Mouse (Mus musculus) forebrain, embryonic 14.5 days (tissue): Measurements from ENCODE around the gene Gm20695. TPM values are rescaled to one million over a fixed set of nuclear protein-coding genes. Genes with fewer than 3 reads are reported as not detected.

Experiments used
- ATAC-seq: fragments of 200-750 bp; cut with Nextera tagmentation; 2 replicates; pipeline ENCODE4 v1.8.0; 2017; ENCODE audit warnings: mild to moderate bottlenecking, moderate library complexity
- DNase-seq: peaks from one replicate; pipeline ENCODE4 v3.0.0-alpha.2; 2015; ENCODE audit warnings: low spot score
- H3K27ac ChIP-seq: fragments of 300-500 bp; sonication (generic); 2 replicates; pipeline ENCODE4 v1.5.1; 2014; ENCODE audit warnings: low read depth, mild to moderate bottlenecking, control low read depth, low read length, moderate library complexity
- H3K27me3 ChIP-seq: fragments of 300-500 bp; sonication (generic); replicated peaks from 2 replicates; pipeline ENCODE4 v1.6.1; 2014; ENCODE audit warnings: low read length, control low read depth, mixed read lengths; ENCODE audit not compliant: control insufficient read depth, insufficient read depth
- H3K36me3 ChIP-seq: fragments of 300-500 bp; sonication (generic); 2 replicates; pipeline ENCODE4 v1.6.1; 2014; ENCODE audit warnings: low read length, control low read depth; ENCODE audit not compliant: control insufficient read depth, insufficient read depth
- H3K4me1 ChIP-seq: fragments of 300-500 bp; sonication (generic); 2 replicates; pipeline ENCODE4 v1.6.1; 2014; ENCODE audit warnings: antibody characterized with exemption, low read length, control low read depth; ENCODE audit not compliant: control insufficient read depth, insufficient read depth
- H3K4me2 ChIP-seq: fragments of 300-500 bp; sonication (generic); 2 replicates; pipeline ENCODE4 v1.6.1; 2014; ENCODE audit warnings: mild to moderate bottlenecking, control low read depth, low read length
- H3K4me3 ChIP-seq: fragments of 300-500 bp; sonication (generic); 2 replicates; pipeline ENCODE4 v1.5.1; 2014; ENCODE audit warnings: low read depth, low read length, control low read depth
- H3K9ac ChIP-seq: fragments of 300-500 bp; sonication (generic); 2 replicates; pipeline ENCODE4 v1.6.1; 2014; ENCODE audit warnings: mild to moderate bottlenecking, low read length, control low read depth, moderate library complexity
- H3K9me3 ChIP-seq: fragments of 300-500 bp; sonication (generic); replicated peaks from 2 replicates; pipeline ENCODE4 v1.6.1; 2016; ENCODE audit warnings: low read length, control low read depth, mixed read lengths; ENCODE audit not compliant: control insufficient read depth
- WGBS: fragments of 180-500 bp; shearing (Covaris S2); extraction: QIAGEN DNeasy Blood & Tissue Kit; methylation state at CpG from one replicate; pipeline ENCODE4 v1.1.7; 2014; 5-methylcytosine and 5-hydroxymethylcytosine counted together
- microRNA-seq: library from miRNA; unstranded; fragments of <30 nt; microRNA quantifications from one replicate; pipeline ENCODE4, GENCODE M21; 2016
- polyA plus RNA-seq: library from polyadenylated mRNA; unstranded; fragments of >200 nt; fragmentation: Nextera tagmentation; extraction: Ambion mirVana; gene quantifications from 2 replicates; pipeline ENCODE4 v1.2.1, GENCODE M21; 2014

Gene Gm20695
- polyA plus RNA-seq, 1 experiment from 2014 or later, result 4.1 TPM

DNA sequence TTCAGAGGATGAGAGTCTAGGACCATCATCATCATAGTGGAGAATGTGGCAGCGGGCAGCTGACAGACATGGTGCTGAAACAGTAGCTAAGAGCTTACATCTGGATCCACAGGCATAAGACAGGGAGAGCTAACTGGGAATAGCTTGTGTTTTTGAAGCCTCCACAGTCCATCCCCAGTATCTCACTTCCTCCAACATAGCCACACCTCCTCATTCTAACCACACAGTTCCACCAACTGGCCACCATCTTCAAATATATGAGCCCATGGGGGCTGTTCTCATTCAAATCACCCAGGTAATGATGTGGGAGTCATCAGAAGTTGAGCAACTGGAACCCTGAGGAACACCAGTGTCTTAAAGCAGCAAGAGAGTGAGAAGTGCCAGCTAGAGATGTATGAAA lies 66.7 kb downstream of the Gm20695 start:
- DNase-seq, result no peak
- no peak overlapping the region for H3K27ac ChIP-seq
- H3K36me3 ChIP-seq, result no peaks in the 10 kb centered on the region
- H3K4me3 ChIP-seq, result no peak overlapping the region
- H3K4me2 ChIP-seq, result no peak overlapping the region
- H3K27me3 ChIP-seq, result no peaks in the 10 kb centered on the region
- 91% methylated on average over 1 of the region's 1 CpGs for WGBS
- H3K9ac ChIP-seq, result no peak overlapping the region
- no peaks in the 10 kb centered on the region for H3K4me1 ChIP-seq
- ATAC-seq, result no peak
- no peaks in the 10 kb centered on the region for H3K9me3 ChIP-seq

DNA sequence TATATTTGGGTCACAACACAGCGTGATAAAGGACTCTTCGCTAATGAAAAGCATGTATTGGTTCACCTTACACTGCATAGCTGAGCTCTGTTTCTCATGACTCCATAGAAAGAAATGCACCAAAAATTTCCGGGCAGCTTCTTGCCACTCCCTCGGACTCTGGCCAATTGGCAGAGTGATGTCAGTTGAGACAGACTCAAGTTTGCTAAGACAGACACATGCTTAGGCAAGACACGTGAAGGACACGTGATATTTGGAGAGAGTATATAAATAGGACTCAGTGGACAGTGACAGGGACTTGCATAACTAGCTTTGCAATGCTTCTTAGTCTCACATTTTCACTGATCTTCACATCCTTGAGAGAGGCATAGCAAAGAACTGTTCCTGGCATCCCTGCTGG lies 71.9 kb downstream of the Gm20695 start:
- H3K27ac ChIP-seq, result no peak overlapping the region
- H3K9ac ChIP-seq, result no peak overlapping the region
- no peak overlapping the region for H3K4me3 ChIP-seq
- ATAC-seq, result no peak
- 91% methylated on average over 6 of the region's 6 CpGs for WGBS
- H3K4me1 ChIP-seq, result no peaks in the 10 kb centered on the region
- no peaks in the 10 kb centered on the region for H3K9me3 ChIP-seq
- no peak overlapping the region for H3K4me2 ChIP-seq
- no peaks in the 10 kb centered on the region for H3K27me3 ChIP-seq
- no peaks in the 10 kb centered on the region for H3K36me3 ChIP-seq
- no peak for DNase-seq

DNA sequence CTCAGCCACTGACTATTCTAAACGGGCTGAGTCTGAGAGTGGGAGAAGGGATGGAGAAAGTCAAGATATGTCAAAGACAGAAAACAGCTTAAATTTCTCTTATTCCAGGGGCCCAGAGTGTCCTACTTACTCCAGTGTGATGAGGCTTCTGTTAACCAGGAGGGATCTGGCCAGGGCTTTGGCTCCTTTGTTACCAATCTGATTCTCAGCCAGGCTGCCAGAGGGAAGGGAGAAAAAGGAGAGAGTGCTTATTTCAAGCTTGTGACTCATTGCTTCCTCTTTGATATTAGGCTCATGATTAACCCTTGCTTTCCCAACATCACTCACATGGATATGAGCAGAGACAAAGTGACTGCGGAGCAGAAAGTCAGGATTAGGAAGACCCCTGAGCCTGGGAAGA lies 74.8 kb downstream of the Gm20695 start:
- DNase-seq (no peak), ATAC-seq (no peak)
- H3K9ac ChIP-seq, result no peak overlapping the region
- 81% methylated on average over 2 of the region's 2 CpGs for WGBS
- H3K36me3 ChIP-seq, result no peaks in the 10 kb centered on the region
- H3K4me1 ChIP-seq, result no peaks in the 10 kb centered on the region
- no peak overlapping the region for H3K27ac ChIP-seq
- H3K9me3 ChIP-seq, result no peaks in the 10 kb centered on the region
- H3K4me2 ChIP-seq, result no peak overlapping the region
- H3K27me3 ChIP-seq, result no peaks in the 10 kb centered on the region
- H3K4me3 ChIP-seq, result no peak overlapping the region

DNA sequence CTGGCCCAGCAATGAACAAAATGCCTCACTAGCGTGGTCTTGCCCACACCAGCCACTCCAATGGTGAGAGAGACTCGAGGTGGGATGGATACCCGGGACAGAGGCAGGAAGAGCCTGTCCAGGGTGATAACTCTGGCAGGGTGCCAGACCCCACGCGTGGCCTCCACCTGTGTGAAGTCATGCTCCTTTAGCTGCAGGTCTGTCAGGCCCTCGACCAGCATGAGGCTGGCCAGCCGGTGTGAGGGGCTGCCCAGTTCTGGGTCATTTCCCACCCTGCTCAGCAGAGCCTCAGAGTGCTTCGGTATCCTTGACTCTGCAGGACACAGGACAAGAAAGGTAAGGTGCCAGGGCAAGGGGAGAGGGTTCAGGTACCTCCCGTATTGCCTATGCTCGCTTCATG lies 80.5 kb downstream of the Gm20695 start:
- no peak for DNase-seq
- no peak for ATAC-seq
- no peak overlapping the region for H3K4me3 ChIP-seq
- H3K9me3 ChIP-seq, result no peaks in the 10 kb centered on the region
- H3K36me3 ChIP-seq, result no peaks in the 10 kb centered on the region
- WGBS, result 85% methylated on average over 10 of the region's 10 CpGs
- no peak overlapping the region for H3K4me2 ChIP-seq
- H3K27ac ChIP-seq, result no peak overlapping the region
- no peaks in the 10 kb centered on the region for H3K27me3 ChIP-seq
- no peak overlapping the region for H3K9ac ChIP-seq
- H3K4me1 ChIP-seq, result no peaks in the 10 kb centered on the region

DNA sequence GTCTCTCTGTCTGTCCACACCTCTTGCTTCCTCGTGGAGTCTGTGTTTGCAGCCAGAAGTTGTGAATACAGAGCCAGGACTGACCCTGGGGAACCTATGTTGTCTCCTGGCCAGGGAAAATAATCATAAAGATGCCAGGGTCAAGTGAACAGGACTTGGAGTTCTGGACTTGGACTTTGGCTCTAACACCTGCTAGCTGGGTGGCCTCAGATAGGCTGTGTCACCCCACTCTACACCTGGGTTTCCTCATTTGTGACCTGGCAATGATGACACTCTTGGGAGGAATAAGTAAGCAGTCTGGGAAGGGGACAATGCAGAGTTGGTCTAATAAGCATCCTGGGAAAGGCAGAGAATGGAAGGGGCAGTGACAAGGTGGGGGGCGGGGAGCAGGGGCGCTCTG lies 81.1 kb downstream of the Gm20695 start:
- Histone ChIP-seq H3K4me2 (no peak overlapping the region), H3K4me3 (no peak overlapping the region), H3K4me1 (no peaks in the 10 kb centered on the region), H3K9ac (no peak overlapping the region), H3K36me3 (no peaks in the 10 kb centered on the region), H3K27me3 (no peaks in the 10 kb centered on the region), H3K9me3 (no peaks in the 10 kb centered on the region), H3K27ac (no peak overlapping the region)
- 68% methylated on average over 3 of the region's 3 CpGs for WGBS
- DNase-seq (no peak), ATAC-seq (no peak)

Small RNA genes within 50 kb of the gene (microRNA-seq; reads per million reads assigned to microRNA genes)
- not detected for gene Gm23493

Other genes starting within 250 kb of the Gm20695 start
- not detected in 2 replicates for gene Mefv, start 166.6 kb upstream of the Gm20695 start, polyA plus RNA-seq
- gene Zfp263, start 140.6 kb upstream of the Gm20695 start, polyA plus RNA-seq, result 27.3 and 30.9 TPM in 2 replicates
- gene Olfr15, start 53.8 kb upstream of the Gm20695 start, polyA plus RNA-seq, result not detected in 2 replicates
- 1.7 TPM in 2 replicates for gene Zfp174, start 37.4 kb upstream of the Gm20695 start, polyA plus RNA-seq
- gene Naa60, start 12.3 kb upstream of the Gm20695 start, polyA plus RNA-seq, result 68.4 and 83.3 TPM in 2 replicates
- gene Zfp597, start 87 bp upstream of the Gm20695 start, polyA plus RNA-seq, result 12.6 and 14.3 TPM in 2 replicates
- 9.6 and 10.0 TPM in 2 replicates for gene 1700037C18Rik, start 24.0 kb downstream of the Gm20695 start, polyA plus RNA-seq
- gene Cluap1, start 24.2 kb downstream of the Gm20695 start, polyA plus RNA-seq, result 35.1 and 35.6 TPM in 2 replicates
- 0.60 and 0.73 TPM in 2 replicates for gene Nlrc3, start 92.0 kb downstream of the Gm20695 start, polyA plus RNA-seq
- 19.9 and 35.2 TPM in 2 replicates for gene Slx4, start 119.1 kb downstream of the Gm20695 start, polyA plus RNA-seq
- gene Dnase1, start 152.3 kb downstream of the Gm20695 start, polyA plus RNA-seq, result 3.3 and 4.8 TPM in 2 replicates
- gene Trap1, start 193.2 kb downstream of the Gm20695 start, polyA plus RNA-seq, result 61.2 and 62.7 TPM in 2 replicates